Mouse (Mus musculus): ENCODE measurements around the gene Bcl3. TPM values are rescaled to one million over a fixed set of nuclear protein-coding genes. Genes with fewer than 3 reads are reported as not detected.
A peak's percentile ranks its signal among the peaks of the same experiment; 100 is the strongest.

Bcl3 gene
- 4.4 and 6.7 TPM in 2 replicates for polyA plus RNA-seq (2014; fragmentation: Nextera tagmentation; extraction: Ambion mirVana)

- H3K9me3 ChIP-seq (ENCODE audit: low read depth, low read length), result no peaks in the 10 kb centered on the region
- WGBS, result under 1% methylated on average over 42 of the region's 42 CpGs
- H3K27me3 ChIP-seq (ENCODE audit: insufficient read depth, low read length), result peaks cover 9% of the 10 kb centered on the region; the same call in 1 of the 2 replicates
- no peak for TF ChIP-seq CTCF (IDR thresholded peaks at IDR 0.05; ENCODE audit: low read depth)
- DNase-seq (peak; percentile 68), ATAC-seq (ENCODE audit: insufficient read depth) (no peak)
- H3K36me3 ChIP-seq (ENCODE audit: insufficient read depth), result no peaks in the 10 kb centered on the region
- peaks cover 23% of the 10 kb centered on the region for H3K4me1 ChIP-seq (ENCODE audit: insufficient read depth)
- H3K4me3 ChIP-seq (ENCODE audit: low read depth, low read length), result peak within 1 kb of the TSS; percentile 49
- H3K9ac ChIP-seq, result peak within 1 kb of the TSS; percentile 72
- H3K27ac ChIP-seq (ENCODE audit: low read depth), result peak within 1 kb of the TSS; percentile 87
- peak within 1 kb of the TSS; percentile 89 for H3K4me2 ChIP-seq
Measured at GRCm38 (mm10) chr7:19822604-19823058, at the start of gene Bcl3. TSS of gene Bcl3 (minus strand) at chr7:19822770.

DNA sequence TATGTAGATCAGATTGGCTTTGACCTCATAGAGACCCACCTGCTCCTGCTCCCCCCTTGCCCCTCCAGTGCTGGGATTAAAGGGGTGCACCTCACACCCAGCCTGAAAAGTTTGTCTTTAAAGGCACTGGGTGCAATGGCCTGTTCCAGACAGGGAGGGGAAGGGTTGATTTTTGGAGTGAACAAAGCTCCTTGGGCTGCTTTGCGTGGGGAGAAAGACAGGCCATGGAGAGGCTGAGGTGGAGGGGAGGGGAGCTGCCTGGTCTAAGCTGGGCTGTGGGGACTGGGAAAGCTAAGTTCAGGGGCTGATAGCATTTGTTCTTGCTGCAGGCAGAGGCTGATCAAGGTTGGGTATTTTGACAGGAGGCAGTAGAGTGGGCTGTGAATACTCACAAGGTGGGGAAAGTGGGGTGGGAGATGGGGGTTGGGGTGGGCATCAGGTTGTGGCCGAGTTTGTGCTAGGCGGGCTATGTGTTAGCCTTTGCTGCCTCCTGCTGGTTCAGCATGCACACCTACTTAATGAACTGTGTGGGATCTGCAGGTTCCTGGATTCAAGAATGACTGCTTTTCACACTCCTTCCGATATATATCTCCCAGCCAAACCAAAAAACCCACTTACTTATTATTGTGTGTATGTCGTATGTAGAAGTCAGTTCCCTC lies 49.5 kb upstream of the Bcl3 start:
- Histone ChIP-seq H3K4me3 (ENCODE audit: low read depth, low read length) (no peak overlapping the region), H3K4me1 (ENCODE audit: insufficient read depth) (no peaks in the 10 kb centered on the region; the same call in 1 of the 2 replicates), H3K36me3 (ENCODE audit: insufficient read depth) (no peaks in the 10 kb centered on the region), H3K27ac (ENCODE audit: low read depth) (no peak overlapping the region), H3K9me3 (ENCODE audit: low read depth, low read length) (no peaks in the 10 kb centered on the region), H3K4me2 (no peak overlapping the region), H3K9ac (no peak overlapping the region), H3K27me3 (ENCODE audit: insufficient read depth, low read length) (no peaks in the 10 kb centered on the region)
- DNase-seq (peak; percentile 63), ATAC-seq (ENCODE audit: insufficient read depth) (no peak)
- 40% methylated on average over 5 of the region's 5 CpGs for WGBS
- peak; percentile 66 for TF ChIP-seq CTCF (IDR thresholded peaks at IDR 0.05; ENCODE audit: low read depth)

DNA sequence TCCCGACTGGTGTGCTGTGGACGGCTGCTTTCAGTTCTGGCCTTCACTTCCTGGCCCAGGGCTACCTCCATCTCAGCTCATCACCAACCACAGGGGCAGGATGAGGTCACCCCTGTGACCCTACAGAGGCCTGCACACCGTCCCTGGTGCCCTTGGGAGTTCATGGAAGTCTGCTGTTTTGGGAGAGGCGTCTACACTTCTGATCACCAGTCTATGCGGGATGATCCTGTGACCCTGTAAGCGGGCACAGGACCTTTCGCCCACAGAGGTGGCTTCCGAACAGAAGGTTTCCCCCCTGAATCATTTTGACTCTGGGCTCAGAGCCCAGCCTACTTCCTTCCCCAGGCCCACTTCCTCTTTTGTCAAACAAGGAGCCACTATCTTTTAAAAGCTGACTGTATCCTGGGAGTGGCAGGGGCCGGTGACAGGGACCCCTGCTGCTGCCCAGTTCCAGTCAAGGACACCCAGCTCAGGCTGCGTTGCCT lies 48.6 kb upstream of the Bcl3 start:
- ATAC-seq (ENCODE audit: insufficient read depth) (no peak), DNase-seq (peak; percentile 28)
- Histone ChIP-seq H3K9ac (no peak overlapping the region), H3K27ac (ENCODE audit: low read depth) (no peak overlapping the region), H3K27me3 (ENCODE audit: insufficient read depth, low read length) (no peaks in the 10 kb centered on the region), H3K4me2 (no peak overlapping the region), H3K9me3 (ENCODE audit: low read depth, low read length) (no peaks in the 10 kb centered on the region), H3K36me3 (ENCODE audit: insufficient read depth) (no peaks in the 10 kb centered on the region), H3K4me3 (ENCODE audit: low read depth, low read length) (no peak overlapping the region), H3K4me1 (ENCODE audit: insufficient read depth) (no peaks in the 10 kb centered on the region)
- 55% methylated on average over 10 of the region's 10 CpGs for WGBS
- TF ChIP-seq CTCF (IDR thresholded peaks at IDR 0.05; ENCODE audit: low read depth), result no peak

DNA sequence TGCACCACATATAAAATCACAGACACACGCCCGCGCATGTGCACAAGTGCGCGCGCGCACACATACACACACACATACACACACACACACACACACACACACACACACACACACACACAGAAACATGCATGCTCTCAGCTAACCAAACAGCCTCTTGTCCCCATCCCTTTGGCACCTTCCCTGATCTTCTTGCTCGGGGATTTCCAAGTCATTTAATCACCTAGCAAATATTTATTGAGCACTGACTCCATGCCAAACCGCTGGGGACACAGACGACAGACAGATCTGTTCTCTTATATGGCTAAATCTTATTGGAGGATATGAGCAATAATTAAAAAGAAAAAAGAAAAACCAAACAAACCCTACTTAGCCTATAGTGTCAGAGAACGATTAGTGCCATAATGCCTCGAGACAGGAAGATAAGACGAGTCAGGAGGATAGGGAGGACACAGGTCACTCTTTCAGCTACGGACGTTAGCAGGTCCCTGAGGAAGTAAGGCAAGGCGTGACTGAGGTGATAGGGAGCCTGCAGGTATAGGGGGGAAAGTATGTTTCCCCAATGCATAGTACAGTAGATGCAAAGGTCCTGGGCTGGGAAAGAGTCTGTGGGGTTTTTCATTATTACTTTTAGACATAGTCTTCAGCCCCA lies 45.3 kb upstream of the Bcl3 start:
- H3K9ac ChIP-seq, result no peak overlapping the region

DNA sequence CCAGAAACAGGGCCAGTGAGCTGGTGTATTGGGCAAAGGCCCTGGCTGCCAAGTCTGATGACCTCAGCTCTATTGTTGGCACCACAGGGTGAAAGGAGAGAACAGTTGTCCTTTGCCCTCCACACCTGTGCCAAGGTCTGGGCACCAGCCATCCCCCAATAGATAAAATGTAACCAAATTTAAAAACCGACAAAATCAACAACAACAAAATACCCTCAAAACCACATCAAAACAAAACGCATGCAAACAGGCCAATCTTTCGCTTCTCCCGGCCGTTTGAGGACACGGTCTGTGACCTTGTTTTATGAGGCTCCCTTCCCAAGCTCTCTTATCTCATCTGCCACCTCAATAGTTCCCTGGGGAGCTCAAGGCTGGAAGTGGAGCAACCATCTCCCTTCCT lies 43.9 kb upstream of the Bcl3 start:
- H3K9ac ChIP-seq, result no peak overlapping the region
- no peak for ATAC-seq (ENCODE audit: insufficient read depth)
- H3K4me2 ChIP-seq, result no peak overlapping the region
- no peak overlapping the region for H3K27ac ChIP-seq (ENCODE audit: low read depth)
- WGBS, result 84% methylated on average over 6 of the region's 6 CpGs
- no peak for DNase-seq
- H3K36me3 ChIP-seq (ENCODE audit: insufficient read depth), result no peaks in the 10 kb centered on the region
- no peaks in the 10 kb centered on the region for H3K4me1 ChIP-seq (ENCODE audit: insufficient read depth)
- H3K27me3 ChIP-seq (ENCODE audit: insufficient read depth, low read length), result no peaks in the 10 kb centered on the region
- H3K4me3 ChIP-seq (ENCODE audit: low read depth, low read length), result no peak overlapping the region
- no peak for TF ChIP-seq CTCF (IDR thresholded peaks at IDR 0.05; ENCODE audit: low read depth)
- H3K9me3 ChIP-seq (ENCODE audit: low read depth, low read length), result no peaks in the 10 kb centered on the region

More for the DNA sequence above, 45.3 kb upstream of the Bcl3 start:
- Histone ChIP-seq H3K27ac (ENCODE audit: low read depth) (no peak overlapping the region), H3K4me3 (ENCODE audit: low read depth, low read length) (no peak overlapping the region), H3K4me2 (no peak overlapping the region), H3K9me3 (ENCODE audit: low read depth, low read length) (no peaks in the 10 kb centered on the region), H3K36me3 (ENCODE audit: insufficient read depth) (no peaks in the 10 kb centered on the region), H3K27me3 (ENCODE audit: insufficient read depth, low read length) (no peaks in the 10 kb centered on the region), H3K4me1 (ENCODE audit: insufficient read depth) (no peaks in the 10 kb centered on the region)
- no peak for TF ChIP-seq CTCF (IDR thresholded peaks at IDR 0.05; ENCODE audit: low read depth)
- no peak for ATAC-seq (ENCODE audit: insufficient read depth)
- DNase-seq, result no peak
- WGBS, result 67% methylated on average over 16 of the region's 16 CpGs

DNA sequence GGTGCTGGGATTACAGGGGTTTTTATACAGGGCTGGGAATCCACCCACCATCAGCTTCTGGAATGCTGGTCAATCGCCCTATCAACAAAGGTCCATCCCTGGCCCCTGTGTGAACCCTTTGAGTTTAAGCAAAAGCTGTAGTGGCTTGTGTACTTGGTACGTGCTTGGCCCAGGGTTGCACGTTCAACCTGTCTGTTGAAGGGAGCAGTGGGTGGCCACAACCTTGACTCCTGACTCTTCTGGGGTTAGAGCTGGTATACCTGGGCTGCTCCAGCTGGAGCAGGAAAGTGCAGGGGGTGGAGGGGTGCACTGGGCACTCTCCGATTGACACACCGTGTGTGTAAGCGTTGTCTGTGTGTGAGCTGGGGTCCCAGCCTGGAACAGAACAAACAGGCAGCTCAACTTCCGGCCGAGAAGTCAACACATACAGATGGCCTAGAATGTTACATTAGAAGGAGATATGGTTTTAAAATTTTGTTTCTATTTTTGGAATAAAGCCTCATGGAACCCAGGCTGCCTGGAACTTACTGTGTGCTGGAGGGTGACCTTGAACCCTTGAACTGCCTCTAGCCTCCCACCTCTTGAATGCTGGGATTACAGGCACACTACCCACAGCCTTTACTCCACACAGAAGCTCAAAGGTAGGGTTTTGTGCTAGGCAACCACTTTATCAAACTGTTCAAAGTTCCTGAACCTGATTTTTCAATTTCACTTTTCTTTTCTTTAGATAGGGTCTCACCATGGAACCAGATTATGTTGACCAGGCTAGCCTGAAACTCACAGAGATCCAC lies 42.9 kb upstream of the Bcl3 start:
- 65% methylated on average over 8 of the region's 8 CpGs for WGBS
- Histone ChIP-seq H3K4me1 (ENCODE audit: insufficient read depth) (no peaks in the 10 kb centered on the region), H3K27ac (ENCODE audit: low read depth) (no peak overlapping the region), H3K27me3 (ENCODE audit: insufficient read depth, low read length) (no peaks in the 10 kb centered on the region), H3K36me3 (ENCODE audit: insufficient read depth) (no peaks in the 10 kb centered on the region), H3K9me3 (ENCODE audit: low read depth, low read length) (no peaks in the 10 kb centered on the region), H3K4me2 (no peak overlapping the region), H3K9ac (no peak overlapping the region), H3K4me3 (ENCODE audit: low read depth, low read length) (no peak overlapping the region)
- ATAC-seq (ENCODE audit: insufficient read depth) (no peak), DNase-seq (no peak)
- TF ChIP-seq CTCF (IDR thresholded peaks at IDR 0.05; ENCODE audit: low read depth), result no peak

DNA sequence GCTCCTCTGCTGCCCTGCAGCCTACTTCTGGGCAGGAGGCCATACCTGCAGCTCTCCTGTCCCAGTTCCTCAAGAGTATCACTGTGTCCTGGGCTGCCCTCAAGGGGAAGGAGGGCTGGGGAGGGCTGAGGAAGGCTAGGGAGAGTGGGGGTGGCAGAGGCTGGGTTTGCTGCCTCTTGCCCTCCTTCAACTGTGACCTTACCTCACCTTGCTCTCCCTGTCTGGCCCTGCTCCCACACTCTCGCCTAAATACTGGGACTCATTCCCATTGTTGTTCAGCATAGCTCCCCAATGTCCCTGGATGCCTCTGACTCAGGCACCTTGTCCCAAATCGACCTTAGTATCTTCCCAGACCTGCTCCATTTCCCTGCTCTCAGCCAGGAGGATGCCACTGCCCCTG lies 41.7 kb upstream of the Bcl3 start:
- H3K9ac ChIP-seq, result no peak overlapping the region
- H3K4me1 ChIP-seq (ENCODE audit: insufficient read depth), result no peaks in the 10 kb centered on the region
- DNase-seq (no peak), ATAC-seq (ENCODE audit: insufficient read depth) (no peak)
- TF ChIP-seq CTCF (IDR thresholded peaks at IDR 0.05; ENCODE audit: low read depth), result no peak
- H3K27me3 ChIP-seq (ENCODE audit: insufficient read depth, low read length), result no peaks in the 10 kb centered on the region
- H3K9me3 ChIP-seq (ENCODE audit: low read depth, low read length), result no peaks in the 10 kb centered on the region
- 23% methylated on average over 2 of the region's 2 CpGs for WGBS
- no peaks in the 10 kb centered on the region for H3K36me3 ChIP-seq (ENCODE audit: insufficient read depth)
- H3K27ac ChIP-seq (ENCODE audit: low read depth), result no peak overlapping the region
- no peak overlapping the region for H3K4me3 ChIP-seq (ENCODE audit: low read depth, low read length)
- H3K4me2 ChIP-seq, result no peak overlapping the region

Measured in lung, embryonic 14.5 days (tissue).